Mouse (Mus musculus) embryo, embryonic 11 days (tissue): ENCODE measurements around the gene Fgfr2.
A peak's percentile ranks its signal among the peaks of the same experiment; 100 is the strongest.
"Not testable (repeated sequence)": the region's sequence is repeated elsewhere in the genome, so short reads cannot be mapped to it uniquely, and the experiment has no call there.

ENCODE experiments used
- DNase-seq: peaks from one replicate; pipeline ENCODE4 v3.0.0-alpha.2; 2015

The Fgfr2 gene

DNA sequence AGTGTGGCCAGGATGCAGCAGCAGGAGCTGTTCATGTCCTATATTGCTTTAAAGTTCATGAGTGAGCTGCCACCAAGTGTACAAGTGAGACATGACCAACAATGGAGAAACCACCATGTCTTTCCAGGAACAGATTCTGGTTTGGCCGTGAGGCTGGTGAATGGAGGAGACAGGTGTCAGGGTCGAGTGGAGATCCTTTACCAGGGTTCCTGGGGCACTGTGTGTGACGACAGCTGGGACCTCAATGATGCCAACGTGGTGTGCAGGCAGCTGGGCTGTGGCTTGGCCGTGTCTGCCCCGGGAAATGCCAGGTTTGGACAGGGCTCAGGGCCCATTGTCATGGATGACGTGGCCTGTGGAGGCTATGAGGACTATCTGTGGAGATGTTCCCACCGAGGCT lies 2082.4 kb downstream of the Fgfr2 start:
- not testable (repeated sequence) for DNase-seq

DNA sequence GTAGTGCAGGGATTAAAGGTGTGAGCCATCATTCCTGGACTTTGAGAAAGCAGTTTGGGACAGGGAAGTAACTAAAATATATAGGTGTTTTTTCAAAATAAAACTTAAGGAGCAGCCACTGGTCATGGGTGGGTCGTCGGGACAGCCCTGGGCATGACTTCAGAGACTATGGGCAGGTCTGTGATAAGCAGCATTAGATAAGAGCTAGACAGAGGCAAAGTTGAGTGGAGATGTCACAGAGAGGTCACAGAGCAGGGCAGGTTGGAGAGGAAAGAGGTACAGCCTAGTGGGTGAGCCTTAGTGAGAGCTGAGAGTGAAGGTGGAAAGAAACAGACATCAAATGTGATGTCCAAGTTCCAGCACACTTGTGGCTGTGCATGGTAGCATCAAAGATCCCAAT lies 2086.1 kb downstream of the Fgfr2 start:
- no peak for DNase-seq

DNA sequence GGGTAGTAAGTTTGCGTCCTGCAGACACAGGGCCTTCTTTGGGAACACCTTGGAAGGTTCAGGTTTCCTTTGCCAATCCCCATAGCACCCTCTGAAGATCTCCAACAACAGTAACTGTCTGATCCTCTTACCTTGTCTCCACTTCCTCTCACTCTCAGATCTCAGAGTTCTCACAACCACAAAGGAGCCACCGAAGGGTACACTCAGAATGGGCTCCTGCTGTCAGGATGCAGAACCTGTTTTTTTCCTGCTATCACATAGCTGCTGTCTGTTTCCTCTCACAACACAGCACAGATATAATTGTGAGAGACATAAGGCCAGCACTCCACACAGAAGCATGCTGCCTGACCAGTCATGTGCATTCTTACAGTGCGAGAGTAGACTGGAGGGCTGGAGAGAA lies 2086.8 kb downstream of the Fgfr2 start:
- no peak for DNase-seq

DNA sequence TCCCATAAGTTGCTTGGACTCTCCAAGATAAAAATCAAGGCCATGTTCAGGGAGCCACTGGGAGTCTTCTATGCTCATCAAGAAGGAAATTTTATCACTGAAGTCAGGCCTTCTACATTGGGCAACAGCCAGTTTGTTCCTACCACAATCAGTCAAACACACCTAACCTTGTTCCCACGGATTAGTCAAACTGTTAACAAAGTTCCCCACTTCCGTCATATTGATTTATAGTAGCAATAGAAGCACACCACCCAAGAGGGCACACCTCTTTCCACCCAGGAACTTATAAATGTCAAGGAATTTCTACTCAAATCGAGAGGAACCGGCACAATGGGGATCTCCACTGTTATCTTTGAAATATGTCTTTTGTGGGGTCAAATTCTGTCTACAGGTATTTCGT lies 2091.4 kb downstream of the Fgfr2 start, which contains the start of gene Dmbt1:
Gene Dmbt1 (plus strand): TSS at position 299 of the 400 bp plus-strand sequence.
- DNase-seq, result no peak

DNA sequence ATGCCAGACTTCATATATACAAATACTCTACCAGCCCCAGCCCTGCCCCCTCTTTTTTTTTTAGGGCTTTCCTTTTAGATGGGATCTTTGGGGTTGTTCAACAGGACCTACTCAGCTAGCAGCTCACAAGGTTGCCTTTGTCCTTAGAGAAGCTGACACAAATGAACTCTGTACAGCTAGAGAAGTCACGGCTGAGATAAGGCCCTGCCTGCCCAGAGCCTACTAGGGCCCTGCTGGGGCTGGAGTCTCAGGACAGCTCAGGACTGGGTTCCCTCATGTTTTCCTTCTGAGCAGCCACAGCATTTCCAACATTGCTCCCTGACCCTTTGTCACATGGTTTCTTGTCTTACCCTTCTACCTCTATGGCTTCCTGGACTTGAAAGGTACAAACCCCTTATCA lies 2095.6 kb downstream of the Fgfr2 start:
- no peak for DNase-seq

DNA sequence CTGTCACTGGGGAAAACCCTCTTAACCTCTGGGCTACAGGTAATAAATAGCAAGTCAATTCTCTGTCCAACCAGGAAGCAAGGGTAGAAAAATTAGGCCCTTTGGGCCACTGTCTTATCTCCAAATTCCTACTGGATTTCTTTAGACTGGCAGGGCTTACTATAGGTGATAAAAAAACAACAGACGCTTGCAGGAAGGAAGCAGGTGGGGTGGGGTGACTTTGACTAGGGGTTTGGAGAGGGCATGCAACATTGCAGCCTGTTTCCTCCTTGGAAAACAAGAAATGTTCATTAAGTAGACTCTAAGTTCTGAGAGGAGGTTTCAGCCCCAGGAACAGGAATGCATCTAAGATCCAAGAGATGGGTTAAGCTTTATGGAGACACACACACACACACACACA lies 2098.3 kb downstream of the Fgfr2 start:
- no peak for DNase-seq

DNA sequence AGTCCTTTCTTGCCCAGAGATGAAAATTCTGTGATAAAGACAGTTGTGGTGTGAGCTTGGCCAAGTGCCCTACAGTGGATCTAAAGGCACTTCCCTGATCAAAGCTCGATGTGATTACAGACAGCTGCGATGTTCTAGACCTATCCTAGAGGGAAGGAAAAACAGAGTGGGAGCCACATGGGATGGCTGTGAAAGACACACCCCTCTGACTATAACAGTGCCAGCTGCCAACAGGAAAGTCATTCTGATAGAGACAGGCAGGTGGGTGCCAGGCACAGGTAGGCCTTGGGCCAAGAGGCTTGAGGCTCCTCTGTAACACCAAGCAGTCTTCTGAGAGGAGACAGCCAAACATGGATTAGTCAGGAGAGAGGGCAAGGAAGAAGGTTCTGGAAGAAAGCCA lies 2104.0 kb downstream of the Fgfr2 start:
- no peak for DNase-seq

DNA sequence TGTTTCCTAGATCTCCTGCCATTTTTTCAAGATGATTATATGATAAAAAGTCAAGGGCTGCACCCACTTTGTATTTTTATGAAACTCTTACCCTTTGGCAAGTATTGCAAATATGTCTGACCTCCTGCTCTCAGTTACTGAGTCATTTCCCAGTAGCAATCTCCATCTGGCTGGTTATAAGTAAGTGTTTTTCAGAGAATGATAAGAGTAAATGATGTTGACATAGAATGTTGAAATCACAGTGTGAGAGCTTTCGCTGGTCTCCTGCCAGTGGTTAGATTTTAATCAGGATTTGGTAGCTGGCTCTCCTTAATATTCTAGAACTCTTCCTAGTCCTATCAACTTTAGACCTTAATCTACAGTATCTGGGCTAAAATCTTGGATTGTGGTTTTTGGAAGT lies 2111.2 kb downstream of the Fgfr2 start:
- no peak for DNase-seq

DNA sequence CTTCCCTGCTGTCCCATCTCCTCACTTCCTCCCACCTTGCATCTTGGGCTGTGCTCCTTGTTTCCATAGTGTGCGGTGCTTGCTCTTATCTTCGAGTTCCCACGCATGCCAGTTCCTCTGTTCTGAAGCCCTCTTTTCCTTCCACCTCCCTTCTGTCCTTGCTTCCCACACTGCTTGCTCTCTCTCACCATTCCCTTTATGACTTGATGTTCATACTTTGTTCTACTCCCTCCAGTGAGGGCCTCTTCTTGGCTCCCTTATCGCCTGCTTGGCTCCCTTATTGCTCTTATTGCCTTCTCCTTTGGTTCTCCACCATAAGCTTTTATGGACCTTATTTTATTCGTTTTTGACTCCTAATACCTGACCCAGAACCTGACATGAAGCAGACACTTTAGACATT lies 2114.0 kb downstream of the Fgfr2 start:
- DNase-seq, result no peak

DNA sequence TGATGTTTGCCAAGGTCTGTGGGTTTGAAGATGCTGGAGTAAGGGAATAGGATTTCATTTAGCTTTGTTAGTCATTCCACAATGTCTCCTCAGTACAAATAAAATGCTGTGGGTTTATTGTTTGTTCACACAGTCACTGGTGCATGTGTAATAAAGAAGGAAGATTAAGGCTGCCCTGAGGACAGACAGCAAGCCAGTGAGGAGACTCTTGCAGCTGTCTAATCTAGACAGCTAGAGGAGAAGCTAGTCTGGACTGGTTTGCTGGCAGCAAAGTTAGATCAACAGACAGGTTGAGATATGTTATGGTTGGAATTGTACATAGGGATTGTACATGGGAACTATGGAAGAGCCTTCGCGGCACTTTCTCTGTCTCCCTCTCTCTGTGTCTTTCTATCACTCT lies 2115.9 kb downstream of the Fgfr2 start:
- no peak for DNase-seq

DNA sequence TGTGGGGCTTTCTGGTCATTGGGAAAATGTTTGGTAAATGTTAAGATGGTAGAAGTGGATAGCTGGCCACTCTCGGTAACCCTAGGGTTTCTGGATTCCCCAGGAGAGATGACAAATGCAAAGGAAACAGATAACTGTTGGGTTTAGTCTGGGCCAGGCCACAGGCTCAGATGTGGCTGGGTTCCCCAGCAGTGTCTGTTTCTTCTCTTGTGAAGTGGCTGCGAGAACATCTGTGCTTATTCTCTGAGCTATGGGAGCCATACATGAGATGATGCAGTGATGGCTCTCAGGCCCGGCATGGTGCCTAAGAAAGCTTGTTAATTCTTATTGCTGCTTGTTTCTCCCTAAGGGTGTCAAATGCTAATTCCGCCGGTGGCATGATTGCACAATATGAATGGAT lies 2119.1 kb downstream of the Fgfr2 start:
- no peak for DNase-seq

DNA sequence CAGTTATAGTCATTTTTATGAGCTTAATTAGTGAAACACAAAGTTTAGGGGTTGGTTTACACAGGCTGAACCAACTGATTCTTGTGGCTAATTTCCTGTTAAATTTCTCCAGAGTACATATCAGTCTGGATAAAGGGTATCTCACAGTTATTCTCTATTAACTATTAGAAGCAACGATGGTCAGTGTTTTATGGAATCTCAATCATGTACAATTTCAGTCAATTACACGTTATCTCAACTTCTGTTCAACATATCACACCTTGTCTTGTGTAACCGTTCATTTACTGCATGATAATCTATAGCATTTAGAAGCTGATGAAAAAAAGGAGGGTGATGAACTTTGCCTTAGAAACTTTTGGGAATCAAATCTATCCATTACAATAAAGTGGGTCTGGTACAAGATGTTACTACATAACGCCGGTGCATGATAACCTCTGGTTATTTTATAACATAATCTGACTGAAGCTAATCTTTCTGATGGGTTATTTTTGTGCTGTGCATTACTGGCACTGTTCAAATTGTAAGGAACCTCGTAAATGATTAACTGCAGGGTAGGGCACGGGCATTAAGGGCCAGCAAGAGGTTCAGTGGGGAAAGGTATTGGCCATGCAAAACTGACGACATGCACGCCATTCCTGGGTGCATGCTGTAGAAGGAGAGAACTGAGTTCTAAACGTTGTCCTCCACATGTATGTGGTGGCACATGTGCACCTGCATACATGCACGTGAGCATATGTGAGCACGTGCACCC lies 2121.0 kb downstream of the Fgfr2 start:
- no peak for DNase-seq

DNA sequence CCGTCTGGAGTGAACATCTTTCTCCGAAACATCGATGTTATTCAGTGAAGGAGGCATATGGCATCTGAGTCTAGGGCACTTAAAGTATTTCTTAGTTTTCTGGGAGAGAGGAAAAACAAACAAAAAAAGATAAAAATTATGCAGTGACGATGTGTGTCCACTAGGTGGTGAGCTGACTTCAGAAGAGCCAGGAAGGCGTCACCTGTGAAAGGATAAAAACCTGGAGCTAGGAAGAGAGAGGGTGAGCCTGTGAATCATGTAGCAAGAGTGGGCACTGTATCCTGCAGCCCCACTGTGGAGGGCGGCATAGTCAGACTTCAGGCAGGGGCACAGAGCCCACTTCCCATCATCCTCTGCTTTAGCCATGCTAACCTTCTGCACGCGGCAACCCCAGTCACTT lies 2129.2 kb downstream of the Fgfr2 start:
- DNase-seq, result peak; percentile 55

DNA sequence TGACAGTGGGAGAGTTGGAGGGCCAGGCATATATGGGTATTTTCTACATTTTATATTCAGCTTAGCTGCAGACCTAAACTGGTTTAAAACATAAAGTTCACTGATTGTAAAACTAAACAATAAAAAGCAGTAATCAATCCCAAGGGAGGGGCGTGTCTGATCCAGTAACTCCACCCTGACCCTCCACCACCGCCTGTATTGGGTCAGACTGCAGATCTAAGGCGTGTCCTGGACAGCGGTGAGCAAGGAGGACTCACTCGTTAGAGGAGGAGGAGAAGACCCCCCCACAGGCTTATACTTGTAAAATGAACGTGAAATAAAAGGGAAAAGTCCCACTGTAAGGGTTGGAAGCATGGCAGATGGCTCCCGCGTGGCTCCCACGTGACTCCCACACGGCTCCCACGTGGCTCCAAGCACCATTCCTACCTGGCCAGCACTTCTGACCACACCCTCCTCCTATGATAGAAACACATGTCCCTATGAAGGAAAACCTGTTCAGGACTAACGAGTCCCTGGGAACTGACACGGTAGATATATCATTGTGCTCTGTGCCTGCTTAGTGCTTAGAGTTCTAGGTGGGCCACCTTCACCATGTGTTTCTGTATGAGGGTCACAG lies 2131.9 kb downstream of the Fgfr2 start:
- DNase-seq, result no peak

DNA sequence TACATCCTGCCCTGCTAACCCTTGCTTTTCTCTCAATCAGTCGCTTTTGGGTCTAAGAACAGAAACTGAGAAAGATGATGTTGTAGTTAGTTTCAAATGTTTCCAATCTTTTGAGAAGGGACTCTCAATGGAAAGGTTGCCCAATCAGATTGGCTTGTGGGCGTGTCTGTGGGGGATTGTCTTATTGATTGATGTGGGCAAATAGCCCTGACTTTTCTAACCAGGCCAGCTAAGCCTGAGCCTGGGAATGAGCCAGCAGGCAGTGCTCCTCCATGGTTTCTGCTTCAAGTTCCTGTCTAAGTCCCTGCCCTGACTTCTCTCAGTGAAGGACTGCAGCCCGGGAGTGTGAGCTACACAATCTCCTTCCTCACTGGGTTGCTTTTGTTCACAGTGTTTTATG lies 2133.8 kb downstream of the Fgfr2 start:
- DNase-seq, result no peak

DNA sequence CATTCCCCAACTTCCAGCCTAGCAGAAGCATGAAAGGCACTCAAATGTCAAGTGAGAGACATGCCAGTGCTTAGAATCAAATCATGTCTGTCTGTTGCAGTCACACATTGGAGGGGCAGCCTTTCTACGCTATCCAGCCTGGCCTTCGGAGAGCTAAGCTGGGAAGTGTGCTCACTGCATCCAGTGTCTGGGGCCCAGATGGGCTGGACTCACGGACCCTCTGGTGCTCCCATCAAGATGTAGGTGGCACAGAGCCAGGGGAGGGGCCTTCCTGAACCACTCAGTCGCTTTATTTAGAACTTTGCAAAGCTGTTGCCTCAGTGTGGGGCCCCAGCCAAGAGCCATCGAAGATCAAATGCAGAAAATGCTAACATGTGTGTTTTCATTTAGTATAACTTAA lies 2135.0 kb downstream of the Fgfr2 start:
- no peak for DNase-seq

DNA sequence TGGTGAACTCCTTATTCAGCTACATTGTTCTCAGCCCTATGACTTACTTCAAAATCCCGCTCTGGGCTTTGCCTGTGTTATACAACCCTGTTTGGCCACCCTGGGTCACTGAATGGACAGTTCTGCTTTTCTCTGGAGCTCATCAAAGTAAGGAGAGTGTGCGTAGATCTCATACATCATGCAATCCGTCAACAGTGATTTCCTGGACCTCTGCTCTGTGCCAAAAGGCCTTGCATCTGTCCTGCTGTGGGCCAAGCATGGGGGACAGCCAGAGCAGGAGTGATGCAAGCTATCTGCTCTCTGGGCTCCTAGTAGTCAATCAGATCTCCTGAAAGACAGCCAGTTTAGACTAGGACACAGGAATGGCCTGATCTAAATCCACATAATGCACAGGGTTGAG lies 2137.4 kb downstream of the Fgfr2 start:
- DNase-seq, result no peak

DNA sequence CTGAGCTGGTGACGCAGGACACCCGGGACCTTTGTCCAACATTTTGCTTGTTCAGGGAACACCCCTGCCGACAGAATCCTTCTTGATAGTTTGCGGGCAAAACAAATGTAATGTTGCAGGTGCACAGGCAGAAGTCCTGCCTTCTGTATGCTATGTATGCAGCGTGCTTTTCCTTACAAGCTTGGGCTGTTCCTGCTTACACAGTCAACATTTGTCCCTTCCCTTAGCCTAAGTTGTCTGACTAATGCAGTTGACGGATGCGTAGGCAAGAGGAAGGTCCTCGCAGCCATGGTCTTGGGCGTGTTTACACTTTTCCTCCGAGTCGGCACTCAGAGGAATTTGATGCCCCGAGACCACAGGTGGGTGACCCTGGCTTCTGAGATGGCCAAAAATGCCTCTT lies 2138.0 kb downstream of the Fgfr2 start:
- no peak for DNase-seq

DNA sequence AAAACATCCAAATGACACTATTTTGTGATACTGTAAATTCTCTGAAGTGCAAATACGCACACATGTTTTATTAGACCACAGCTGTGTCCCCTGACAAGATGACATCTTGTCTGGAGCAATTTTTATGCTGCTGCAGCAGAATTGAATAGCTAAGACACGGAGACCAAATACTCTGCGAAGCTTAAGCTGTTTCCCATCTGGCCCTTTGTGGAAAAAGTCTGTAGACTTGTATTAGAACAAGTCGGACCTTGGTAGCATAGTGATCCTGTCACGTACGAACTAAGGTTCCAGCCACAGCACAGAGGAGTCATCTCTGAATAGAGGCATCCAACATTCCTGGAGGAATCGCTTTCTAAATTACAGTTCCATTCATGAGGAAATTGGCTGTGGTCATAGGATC lies 2138.9 kb downstream of the Fgfr2 start:
- no peak for DNase-seq

DNA sequence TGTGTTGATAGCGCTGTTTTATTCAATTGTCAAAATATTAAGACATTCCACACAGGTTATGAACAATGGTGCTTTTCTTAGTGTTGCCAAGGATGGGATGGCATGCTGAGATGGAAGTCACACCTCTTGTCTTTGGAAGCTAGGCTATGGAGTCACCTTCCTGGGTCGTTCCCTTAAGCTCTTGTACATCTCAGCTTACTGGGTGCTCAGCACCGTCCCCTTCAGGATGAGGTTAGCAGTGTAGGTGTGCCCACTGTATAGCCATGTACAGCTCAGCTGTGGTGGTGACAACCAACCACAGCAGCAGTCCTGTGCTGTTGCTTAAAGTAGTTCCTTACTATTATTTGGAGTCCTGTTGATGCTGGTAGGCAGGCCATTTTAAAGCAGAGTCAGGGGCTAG lies 2140.3 kb downstream of the Fgfr2 start:
- no peak for DNase-seq

DNA sequence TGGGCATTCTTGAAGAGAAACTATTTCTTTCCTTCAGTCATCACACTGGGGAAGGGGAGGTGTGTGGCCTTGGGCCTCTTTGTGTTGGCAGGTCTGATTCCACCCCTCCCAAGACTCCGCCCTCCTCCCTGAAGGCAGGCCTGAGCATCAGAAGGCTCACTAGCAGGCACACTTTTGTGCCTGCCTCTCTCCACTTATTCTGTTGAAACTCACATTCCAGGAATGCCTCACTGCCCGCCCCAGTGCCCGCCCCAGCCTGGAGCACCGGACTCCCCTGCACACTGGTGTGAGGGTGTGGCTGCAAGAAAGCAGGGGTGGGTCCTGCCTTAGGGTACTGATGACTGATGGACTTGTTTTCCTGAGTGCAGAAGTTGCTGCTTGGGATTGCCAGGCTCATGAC lies 2140.8 kb downstream of the Fgfr2 start:
- DNase-seq, result peak; percentile 47

DNA sequence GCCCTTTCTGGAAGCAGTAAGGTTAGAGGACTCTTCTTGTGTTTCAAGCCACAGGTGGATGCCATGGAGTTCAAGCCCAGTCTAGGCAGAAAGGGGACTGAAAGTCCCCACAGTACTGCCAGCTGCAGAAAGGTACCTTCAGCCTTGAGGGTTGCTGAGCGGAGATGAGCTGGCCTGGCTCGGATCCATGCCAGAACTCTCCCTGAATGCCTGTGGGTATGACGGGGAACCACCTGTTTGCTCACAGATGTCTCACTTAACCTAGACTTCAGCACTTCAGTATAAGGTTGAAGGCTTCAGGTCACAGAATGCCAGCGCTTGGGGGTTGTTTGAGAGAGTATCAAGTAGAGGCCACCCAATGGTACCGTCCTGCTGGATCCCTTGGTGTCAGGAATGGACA lies 2143.0 kb downstream of the Fgfr2 start:
- no peak for DNase-seq

DNA sequence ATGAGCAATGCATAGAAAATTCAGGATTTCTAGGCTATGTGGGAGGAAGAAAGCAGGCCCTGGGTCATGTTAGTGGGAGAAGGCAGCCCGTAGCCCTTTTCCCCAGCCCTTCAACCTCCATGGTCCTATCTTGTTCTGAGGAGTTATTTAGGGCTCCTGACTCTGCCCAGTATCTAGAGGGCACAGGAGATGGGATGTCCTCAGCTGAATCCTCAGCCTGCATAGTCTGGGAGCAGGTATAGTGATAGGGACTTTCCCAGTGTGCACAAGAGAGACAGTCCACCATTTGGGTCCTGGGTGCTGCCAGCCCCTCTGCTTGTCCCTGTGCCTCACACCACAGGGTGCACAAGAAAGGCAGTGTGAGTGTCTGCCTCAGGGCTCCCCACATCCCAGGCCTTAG lies 2144.6 kb downstream of the Fgfr2 start:
- DNase-seq, result no peak

DNA sequence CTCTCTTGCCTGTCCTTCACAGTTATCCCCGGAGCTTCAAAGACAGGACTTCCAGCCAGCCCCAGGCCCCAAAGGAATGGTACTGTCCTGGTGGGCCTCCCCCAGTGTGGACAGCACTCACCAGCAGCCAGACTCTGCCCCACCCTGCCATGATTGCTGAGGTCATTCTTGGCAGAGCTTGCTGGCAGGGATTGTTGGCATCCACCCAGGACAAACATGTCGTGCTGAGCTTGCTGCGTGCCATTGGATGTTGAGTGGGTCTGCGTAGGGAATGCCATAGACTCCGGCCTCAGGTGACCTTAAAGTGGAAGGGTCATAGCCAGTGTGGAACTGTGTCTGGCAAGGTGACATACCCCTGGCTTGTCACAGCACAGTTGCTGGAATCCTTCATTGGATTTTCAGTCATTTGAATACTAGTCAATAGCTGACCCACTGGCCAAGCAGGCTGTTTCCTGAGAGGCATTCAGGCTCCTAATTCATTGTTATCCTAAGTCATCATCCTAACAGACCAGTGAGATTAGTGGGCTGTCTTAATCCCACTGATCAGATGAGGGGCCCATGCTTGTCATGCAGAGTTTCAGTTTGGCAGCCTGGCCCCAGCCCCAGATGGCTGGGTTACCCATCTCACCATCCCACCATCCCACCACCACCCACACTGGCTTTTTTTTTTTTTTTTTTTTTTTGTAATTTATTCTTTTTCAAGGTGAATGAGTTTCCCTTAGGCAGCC lies 2145.2 kb downstream of the Fgfr2 start:
- DNase-seq, result no peak
